Mouse (Mus musculus) lung, postnatal 25 days (tissue): ENCODE data around the gene Tmem235.
"Not testable (repeated sequence)": the region's sequence is repeated elsewhere in the genome, so short reads cannot be mapped to it uniquely, and the experiment has no call there.

Source experiments
- DNase-seq: peaks from one replicate; pipeline ENCODE4 v3.0.0; 2022; ENCODE audit warnings: low spot score

Gene Tmem235

DNA sequence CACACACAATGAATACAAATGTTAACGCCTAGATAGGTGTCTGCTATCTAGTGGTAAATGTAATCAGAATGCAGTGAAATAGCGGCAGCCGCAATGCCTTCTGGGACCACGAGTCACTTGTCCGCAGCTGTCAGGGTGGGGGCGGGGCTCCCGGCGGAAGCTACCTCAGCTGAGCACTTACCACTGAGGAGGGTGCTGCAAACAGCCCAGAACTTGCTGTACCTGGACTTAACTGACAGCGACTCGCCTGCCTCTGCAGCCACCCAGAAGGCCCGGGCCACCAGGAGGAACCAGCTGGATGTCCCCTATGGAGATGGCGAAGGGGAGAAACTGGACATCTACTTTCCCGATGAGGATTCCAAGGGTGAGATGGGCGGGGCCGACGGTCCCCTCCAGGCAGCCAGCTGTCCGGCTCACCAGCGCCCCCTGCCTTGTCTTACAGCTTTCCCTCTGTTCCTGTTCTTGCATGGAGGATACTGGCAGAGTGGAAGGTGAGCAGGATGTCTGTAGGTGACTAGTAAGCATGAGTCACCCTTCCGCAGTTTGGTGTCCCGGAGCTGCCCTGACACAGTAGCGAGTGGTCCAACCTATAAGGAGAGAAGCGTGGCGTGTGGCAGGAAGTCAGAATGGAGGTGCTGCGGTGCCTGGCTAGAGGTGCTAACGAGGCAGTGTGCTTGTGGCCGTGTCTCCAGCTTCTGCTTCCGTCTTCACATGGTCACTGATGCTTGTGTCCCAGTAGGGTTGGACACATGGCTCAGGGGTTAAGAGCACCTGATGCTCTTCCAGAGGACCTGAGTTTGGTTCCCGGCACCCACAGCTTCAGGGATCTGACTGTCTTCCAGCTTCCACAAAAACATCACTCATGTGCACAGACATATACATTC lies 28.2 kb upstream of the Tmem235 start:
- DNase-seq, result peak; percentile 76

DNA sequence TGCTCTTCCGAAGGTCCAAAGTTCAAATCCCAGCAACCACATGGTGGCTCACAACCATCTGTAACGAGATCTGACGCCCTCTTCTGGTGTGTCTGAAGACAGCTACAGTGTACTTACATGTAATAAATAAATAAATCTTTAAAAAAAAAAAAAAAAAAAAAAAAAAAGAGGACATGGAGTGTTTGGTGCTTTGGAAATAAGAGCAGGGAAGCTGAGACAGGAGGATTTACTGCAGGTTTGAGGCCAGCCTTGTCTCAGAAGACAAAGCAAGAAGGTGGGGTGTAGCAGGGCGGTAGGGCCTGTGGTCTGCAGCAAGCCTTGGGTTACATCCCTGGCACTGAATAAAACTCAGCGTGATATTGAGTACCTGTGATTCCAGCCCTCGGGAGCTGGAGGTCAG lies 27.0 kb upstream of the Tmem235 start:
- not testable (repeated sequence) for DNase-seq

DNA sequence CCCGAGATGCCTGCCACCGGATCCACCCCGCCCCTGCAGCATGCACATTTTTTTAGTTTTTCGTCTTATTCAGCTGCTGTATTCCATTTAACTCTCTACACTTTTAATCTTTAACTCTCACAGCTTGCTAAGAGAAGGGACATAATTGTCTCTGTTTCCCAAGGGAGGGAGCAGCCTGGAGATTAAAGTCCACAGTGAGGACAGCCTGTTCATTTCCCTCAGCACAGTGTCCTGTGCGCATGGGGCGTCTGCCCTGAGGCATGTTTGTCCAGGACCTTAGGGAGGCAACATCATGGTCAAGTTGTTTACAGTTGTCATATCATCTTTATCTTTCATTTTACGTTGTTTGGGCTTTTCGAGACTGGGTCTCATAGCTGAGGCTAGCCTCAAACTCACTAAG lies 26.5 kb upstream of the Tmem235 start:
- DNase-seq, result no peak

DNA sequence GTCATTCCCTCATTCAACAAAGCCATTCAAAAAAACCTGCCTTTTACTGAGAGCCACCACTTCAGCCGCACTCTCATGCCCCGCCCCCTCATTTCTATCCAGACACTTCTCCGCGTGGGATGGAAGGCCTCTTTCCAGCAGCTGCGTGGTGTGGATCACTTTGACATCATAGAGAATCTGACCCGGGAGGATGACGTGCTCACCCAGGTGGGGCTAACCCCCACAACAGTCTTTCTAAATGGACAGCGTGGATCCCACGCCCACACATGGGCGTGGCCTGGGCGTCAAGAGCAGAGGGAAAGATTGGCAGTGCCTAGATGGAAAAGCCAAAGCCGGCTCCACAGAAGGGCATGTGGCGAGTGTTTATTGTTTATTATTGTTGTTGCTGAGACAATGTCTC lies 24.2 kb upstream of the Tmem235 start:
- DNase-seq, result no peak

DNA sequence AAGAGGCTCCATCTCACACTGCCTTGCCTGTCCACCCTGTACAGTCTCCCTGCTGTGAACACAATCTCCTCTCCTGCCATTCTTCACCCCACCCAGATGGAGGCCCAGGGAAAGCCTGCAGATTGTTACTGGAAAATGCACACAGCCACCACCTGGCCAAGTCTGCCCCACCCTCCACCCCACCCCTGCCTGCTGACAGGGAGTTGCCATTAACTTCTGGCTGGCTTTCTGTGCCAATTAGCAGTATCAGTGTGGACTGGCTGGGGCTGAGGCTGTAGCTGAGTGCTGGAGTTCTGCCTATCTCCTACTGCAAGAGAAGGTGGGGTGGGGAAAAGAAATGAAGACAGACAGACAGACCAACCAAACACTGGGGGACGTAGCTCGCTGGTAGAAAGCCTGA lies 22.0 kb upstream of the Tmem235 start:
- no peak for DNase-seq

DNA sequence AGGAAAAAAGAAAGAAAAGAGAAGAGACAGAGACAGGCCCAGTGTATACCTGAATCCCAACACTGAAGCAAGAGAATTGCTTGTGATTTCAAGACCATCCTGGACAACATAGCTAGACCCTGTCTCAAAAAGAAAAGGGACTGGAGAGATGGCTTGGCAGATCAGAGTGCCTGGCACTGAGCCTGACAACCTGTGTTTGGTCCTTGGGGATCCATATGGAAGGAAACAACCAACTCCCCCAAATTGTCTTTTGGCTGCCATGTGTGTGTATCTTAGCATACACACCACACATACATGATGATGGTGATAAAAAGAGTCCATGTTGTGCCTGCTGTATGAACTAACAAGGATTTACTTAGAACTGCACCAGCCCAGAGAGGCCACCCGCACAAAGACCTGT lies 21.5 kb upstream of the Tmem235 start:
- DNase-seq, result no peak

DNA sequence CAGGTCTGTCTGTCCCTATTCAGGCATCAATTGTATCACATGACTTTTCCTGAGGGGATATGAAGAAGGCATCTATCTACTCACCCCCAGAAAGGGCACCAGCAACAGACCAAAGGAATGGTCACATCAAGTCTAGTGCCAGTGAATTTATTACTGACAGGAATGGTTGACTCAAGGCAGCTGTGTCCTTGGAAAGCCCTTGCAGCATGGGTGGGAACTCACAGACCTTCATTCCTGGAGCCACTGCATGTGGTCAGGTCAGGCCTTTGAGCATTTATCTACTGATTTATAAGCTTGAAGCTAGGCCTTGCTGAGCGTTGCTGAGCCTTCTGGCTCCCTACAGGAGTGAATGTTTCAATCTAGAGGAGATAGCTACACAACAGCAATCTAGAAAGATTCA lies 19.6 kb upstream of the Tmem235 start:
- DNase-seq, result no peak

DNA sequence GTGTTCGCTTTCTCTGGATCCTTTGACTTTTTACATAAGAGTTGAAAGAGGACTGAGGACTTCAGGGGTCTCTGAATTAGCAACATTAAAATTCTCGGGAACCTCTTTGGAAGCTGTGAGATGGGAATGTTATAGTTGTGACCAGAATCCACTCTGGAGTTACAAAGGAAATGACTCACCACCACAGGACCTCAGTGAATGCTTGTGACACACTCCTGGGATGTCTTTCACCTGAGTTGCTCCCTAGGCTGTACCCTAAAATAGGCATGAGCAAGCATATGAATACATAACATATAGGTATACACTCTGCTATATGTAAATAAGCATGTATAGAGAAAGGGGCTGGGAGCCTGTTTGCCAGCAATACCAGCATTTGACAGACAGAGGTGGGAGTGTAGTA lies 17.1 kb upstream of the Tmem235 start:
- no peak for DNase-seq

DNA sequence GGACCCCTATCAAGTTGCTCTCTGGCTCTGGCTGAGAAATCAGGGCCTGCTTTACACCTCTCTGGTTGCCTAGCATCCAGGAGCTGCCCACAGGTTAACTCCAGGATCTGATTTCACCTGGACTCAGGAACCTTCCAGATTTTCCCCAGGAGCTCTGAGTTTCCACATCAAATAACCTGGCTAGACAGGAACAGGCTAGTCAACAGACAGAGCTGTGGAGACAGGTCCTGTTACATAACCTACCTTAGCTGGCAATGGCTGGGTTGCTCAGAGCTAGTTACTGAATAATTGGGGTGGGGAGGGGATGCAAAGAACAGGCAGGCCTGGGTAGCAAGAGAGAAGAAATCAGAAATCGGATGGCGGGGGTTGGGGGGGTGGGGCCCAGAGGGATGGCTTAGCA lies 15.6 kb upstream of the Tmem235 start:
- no peak for DNase-seq

DNA sequence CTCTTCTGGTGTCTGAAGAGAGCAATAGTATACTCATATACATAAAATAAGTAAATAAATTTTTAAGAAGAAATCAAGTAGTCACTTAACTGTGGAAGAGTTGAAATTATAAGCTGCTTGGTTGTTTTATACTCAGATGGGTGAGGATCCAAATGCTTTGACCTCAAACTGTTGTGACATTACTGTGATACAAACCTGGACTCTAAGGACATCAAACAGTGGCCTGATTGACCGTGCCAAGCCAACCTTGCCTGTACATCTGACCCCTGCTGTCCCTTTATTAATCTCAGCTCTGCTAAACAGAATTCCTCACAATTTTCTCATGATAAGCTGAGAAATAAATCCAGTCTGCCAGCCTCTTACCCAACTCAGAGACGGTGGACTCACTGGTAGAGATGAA lies 14.9 kb upstream of the Tmem235 start:
- no peak for DNase-seq

DNA sequence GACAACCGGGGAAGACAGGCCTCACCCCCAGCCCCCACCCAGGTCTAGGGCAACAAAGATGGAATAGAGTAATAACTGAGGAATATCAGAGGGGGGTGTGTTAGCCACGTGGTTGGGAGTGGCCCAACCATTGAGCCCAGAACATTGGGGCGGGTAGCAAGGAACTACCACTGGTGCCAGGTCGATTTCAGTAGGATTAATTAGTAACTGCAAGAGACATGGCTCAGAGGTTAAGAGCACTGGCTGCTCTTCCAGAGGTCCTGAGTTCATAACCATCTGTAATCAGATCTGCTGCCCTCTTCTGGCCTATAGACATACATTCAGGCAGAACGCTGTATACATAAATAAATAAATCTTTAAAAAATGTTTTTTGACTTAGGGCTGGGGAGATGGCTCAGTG lies 13.9 kb upstream of the Tmem235 start:
- DNase-seq, result no peak

DNA sequence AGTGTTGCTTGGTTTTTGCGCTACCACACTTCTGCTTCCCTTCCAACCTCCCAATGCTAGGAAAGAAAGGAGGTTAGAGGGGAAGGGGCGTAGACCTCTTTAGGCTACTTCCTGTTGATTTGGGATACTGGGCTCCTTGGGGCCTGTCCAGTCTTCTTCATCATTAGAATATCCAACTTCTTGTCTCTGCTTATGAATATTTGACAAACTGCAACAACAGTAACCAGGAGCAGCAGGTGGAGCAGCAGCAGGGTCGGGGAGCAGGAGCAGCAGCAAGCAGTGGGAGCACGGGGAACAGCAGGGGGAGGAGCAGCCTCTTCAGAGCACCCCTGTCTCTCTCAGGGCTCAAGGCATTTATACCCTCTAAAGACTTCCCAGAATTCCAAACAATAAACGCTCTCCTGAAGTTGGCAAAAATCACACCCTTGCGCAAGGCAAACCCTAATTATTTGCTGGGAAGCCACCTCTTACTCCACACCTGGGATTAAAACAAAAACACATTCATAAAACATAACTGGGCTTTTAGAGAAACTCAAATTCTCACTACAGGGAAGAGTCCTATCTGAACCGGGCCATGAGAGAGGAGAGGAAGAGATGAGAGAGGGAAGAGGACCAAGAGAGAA lies 12.8 kb upstream of the Tmem235 start:
- no peak for DNase-seq

DNA sequence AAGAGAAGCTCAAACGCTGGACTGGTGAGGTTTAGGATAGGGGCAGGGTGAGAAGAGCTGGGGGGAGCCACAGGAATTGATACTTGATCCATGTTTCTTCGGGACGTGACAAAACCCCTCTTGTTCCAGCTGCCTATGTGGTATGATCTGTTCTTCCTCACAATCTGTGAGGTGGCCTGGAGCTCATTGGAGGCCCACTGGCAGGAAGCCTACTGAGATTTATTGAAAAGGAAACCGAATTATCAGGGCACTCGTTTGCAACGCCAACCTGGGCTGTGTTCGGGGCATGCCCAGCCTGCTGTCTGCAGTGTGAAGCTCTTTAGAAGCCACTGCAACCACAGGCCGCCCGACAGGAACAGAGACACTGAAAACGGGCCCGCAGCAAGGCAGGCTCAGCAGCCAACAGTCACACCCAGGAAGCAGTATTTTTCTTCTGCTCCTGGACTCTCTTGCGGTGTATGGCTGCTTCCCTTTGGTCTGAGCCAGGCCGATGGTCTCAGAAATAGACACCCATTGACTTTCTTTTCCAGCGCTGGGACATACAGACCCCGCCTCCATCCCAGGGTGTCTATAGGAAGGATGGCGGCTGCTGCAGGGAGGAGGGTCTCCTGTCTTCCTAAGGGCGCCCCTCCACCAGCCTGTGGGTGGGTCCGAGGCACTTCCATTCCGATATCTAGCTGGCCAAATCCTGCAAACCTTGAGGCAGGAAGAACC lies 12.1 kb upstream of the Tmem235 start:
- DNase-seq, result no peak

DNA sequence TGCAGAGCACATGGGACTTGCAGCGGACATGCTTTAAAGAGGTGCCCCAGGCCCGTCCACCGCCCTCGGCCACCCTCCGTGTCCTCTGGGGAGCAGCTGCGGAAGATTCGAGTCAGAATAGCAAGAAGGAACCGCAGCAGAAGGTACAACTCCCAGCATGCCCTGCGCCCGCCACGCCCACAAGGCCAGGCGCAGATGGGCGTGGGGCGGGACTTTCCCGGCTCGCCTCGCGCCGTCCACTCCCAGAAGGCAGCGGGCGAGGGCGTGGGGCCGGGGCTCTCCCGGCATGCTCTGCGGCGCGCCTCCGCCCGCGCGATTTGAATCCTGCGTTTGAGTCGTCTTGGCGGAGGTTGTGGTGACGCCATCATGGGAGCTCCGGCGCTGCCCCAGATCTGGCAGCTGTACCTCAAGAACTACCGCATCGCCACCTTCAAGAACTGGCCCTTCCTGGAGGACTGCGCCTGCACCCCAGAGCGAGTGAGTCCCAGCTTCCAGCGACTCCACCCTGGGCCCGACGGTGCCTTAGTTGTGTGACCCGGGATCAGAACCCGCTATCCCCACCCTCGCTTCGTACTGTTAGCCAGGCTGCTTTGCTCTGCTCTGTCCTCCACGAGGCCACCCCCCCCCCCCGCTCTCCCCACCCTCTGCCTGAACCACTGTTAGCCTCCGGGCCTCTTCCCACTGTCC lies 11.4 kb upstream of the Tmem235 start, which contains the start of gene Birc5:
Gene Birc5 (plus strand): TSS at position 267 of the 687 bp plus-strand sequence.
- DNase-seq, result peak; percentile 95

DNA sequence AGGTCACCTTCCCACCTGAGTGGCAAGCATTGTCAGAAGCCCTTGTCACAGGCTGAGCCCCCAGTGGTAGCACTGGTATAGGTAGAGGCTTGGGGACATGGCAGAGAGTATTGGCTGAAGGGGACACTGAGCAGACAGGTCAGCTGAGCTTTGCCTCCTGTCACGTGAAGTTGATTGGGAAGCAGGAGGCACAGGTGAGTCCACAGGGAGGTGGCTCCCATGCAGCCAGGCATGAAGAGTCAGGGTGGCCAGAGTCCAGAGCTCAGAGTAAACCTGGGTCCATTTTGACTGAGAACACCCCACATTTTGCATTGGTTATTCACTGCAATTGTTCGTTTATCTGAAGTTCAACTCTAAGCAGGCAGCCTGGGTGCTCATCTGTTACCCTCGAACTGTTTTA lies 7.7 kb upstream of the Tmem235 start:
- DNase-seq, result no peak

DNA sequence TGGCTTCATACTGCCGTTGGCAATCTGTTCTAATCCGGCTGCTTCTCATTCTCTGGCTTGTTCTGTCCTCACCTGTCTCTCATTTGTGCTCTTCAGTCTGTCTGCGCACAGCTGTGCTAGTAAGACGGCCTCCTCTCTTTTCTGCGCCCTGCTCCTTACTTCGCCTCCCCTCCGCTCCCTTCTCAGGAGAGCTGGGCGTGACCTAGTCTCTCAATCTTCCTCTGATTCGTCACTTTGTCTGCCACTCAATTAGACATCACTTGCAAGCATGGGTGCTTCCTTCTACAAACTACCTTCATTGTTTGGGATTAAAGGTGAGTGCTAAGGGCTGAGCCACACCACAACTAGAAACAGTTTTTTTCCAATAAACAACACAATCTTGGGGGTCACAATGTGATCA lies 6.3 kb upstream of the Tmem235 start:
- DNase-seq, result no peak

DNA sequence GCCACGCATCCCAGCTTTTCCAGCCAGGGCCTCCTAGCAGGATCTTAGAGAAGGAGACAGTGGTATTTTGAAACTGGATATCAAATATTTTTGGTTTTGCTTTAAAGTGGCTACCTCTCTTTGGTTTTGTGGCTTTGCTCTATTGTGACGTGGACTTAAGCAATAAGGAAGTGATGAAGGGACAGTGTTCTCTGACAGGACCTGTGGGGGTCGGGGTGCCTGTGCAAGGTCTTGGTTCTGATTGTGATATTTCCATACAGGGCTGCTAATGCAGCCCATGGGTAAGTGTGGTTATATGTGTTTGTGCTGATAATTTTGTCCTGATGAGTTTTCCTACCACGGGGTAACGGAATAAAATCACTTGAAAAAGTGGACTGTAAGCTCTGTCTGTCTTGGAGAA lies 5.2 kb upstream of the Tmem235 start:
- no peak for DNase-seq

DNA sequence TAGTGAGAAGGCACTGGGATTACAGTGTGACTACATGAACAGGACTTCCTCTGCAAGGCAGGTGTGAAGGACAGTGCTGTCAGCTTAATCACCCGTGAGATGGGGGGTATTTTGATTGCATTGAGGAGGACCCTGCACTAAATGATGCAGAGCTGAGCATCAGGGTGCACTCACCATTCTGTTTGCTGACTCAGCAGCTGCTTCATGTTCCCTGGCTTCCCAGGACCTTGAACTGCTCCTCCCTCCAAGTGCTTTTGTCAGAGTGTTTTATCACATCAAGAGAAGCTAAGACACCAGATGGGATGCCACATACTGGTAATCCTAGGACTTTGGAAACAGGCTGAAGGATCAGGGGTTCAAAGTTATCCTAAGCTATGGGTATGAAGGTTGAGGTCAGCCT lies 4.6 kb upstream of the Tmem235 start:
- no peak for DNase-seq

DNA sequence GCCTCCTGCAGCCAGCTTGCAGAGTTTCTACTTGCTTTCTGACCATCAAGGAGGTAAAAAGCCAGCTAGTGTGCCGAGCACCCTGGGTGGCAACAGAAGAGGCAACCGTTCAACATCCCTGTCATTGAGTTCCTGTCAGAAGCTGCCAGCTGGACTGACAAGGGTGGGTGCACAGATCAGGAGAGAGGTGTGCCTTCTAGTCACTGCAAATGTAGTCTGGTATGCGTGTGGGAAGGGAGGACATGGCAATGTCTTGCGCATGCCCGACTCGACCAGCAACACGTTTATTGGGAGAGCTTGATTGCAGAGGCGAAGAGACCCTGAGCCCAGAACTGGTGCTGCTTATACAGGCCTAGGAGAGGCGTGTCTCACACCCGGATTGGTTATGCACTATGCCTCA lies 3.1 kb upstream of the Tmem235 start:
- DNase-seq, result no peak

DNA sequence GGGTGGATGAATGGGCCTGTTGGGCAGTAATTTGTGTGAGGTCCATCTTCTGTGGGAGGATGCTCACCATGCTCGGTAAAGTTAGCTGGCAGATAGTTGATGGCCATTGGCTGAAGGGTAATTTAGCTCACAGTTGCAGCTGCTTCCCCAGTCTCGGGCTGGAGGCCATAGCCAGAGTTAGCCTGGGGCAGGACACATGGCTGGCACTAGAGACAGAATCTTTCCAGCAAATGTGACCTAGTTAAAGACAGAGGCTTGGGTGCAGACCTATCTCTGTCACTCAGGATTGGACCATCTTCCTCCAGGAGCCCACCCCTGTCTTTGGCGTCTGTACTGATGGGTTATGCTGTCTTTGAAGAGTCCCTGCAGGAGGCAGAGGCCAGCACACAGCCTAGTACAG lies 2.2 kb upstream of the Tmem235 start:
- no peak for DNase-seq

DNA sequence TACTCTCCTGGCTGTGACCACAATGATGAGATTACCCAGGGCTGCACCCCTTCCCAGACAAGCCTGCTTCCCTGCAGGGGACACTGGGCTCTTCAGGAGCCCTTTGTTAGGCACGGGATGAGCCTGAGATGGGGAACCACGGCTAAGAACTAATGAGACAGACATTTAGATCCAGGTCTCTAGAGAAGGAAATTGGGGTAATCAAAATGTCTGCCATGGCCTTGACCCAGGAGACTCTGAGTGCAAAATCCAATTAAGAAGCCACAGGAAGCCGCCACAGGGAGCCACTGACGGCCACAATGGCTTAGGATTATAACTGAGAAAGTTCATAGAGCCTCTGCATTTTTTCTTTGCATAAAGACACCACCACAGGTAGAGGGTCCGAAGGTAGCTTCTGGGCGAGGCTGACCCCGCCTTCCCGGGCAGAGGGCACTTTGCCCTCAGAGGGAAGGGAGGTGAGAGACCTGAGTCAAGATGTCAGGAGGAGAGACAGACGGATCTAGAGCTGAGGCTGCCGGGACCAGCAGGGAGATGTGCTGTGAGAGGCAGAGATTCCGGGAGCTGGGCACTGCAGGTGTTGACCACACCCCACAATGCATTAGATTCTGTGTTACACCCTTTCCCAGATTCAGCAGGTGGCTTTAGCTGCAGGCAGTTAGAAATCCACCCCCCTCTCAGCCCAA lies 2.8 kb downstream of the Tmem235 start:
- no peak for DNase-seq

DNA sequence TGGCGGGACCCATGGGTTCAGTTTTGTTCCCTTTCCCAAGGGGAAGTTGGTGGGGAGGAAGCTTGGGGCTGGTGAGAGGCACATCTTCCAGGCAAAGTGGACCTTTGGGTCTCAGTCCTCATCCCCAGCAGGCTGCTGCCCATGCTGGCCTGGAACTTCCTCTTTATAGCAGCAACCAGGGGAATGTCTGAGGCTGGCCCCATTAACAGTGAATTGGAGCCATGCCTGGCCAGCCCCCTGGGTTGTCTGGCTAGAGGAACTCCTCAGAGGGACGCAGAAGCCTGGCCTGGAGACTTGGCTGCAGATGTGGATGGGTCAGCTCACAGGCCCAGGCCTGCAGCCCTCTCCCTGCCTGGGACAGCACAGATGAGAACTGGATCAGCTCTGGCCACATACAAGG lies 4.3 kb downstream of the Tmem235 start:
- DNase-seq, result no peak
